Mouse (Mus musculus) testis, adult 2 months (tissue): Measurements from ENCODE around the gene Siae. TPM values are rescaled to one million over a fixed set of nuclear protein-coding genes. Genes with fewer than 3 reads are reported as not detected.

Experiments
- H3K27ac ChIP-seq: fragments of 200-500 bp; 2 replicates; pipeline ENCODE4 v1.5.1; 2012; ENCODE audit warnings: low read depth, low read length; ENCODE audit not compliant: control insufficient read depth, insufficient read depth
- H3K27me3 ChIP-seq: fragments of 200-500 bp; 2 replicates; pipeline ENCODE4 v1.6.1; 2012; ENCODE audit warnings: mild to moderate bottlenecking, low read length, moderate library complexity; ENCODE audit not compliant: control insufficient read depth, insufficient read depth
- H3K36me3 ChIP-seq: fragments of 200-500 bp; 2 replicates; pipeline ENCODE4 v1.6.1; 2012; ENCODE audit warnings: mild to moderate bottlenecking, low read length; ENCODE audit not compliant: control insufficient read depth, insufficient read depth
- H3K4me1 ChIP-seq: fragments of 200-500 bp; 2 replicates; pipeline ENCODE4 v1.6.1; 2012; ENCODE audit warnings: low read length; ENCODE audit not compliant: control insufficient read depth, insufficient read depth
- H3K4me3 ChIP-seq: fragments of 200-500 bp; 2 replicates; pipeline ENCODE4 v1.5.1; 2012; ENCODE audit warnings: low read depth, mild to moderate bottlenecking, low read length, moderate library complexity, mixed read lengths; ENCODE audit not compliant: control insufficient read depth
- CTCF ChIP-seq: fragments of 200-500 bp; IDR thresholded peaks from 2 replicates; pipeline ENCODE4 v1.5.1; 2012; ENCODE audit warnings: low read depth, mild to moderate bottlenecking, inconsistent platforms, low read length, moderate library complexity; ENCODE audit not compliant: control insufficient read depth, insufficient read depth, insufficient replicate concordance
- POLR2A ChIP-seq: fragments of 200-500 bp; IDR thresholded peaks from 2 replicates; pipeline ENCODE4 v1.6.1; 2012; ENCODE audit warnings: low read depth, mild to moderate bottlenecking, inconsistent platforms, low read length, moderate library complexity; ENCODE audit not compliant: control insufficient read depth
- polyA plus RNA-seq: library from polyadenylated mRNA; depleted of rRNA; stranded (reverse); fragments of >200 nt; gene quantifications from 2 replicates; pipeline ENCODE4 v1.2.3, GENCODE M21; 2012

The Siae gene
- polyA plus RNA-seq, 1 experiment, result 11.9 TPM

GRCm38 (mm10) chr9:37583594-37583993 lies 28.1 kb downstream of the Siae start:
- TF ChIP-seq CTCF (no peak), POLR2A (no peak)
- H3K4me3 ChIP-seq, result no peak overlapping the region
- H3K36me3 ChIP-seq, result no peaks in the 10 kb centered on the region
- H3K27me3 ChIP-seq, result no peaks in the 10 kb centered on the region
- no peak overlapping the region for H3K27ac ChIP-seq
- H3K4me1 ChIP-seq, result no peaks in the 10 kb centered on the region

GRCm38 (mm10) chr9:37586718-37587117 lies 31.2 kb downstream of the Siae start:
- H3K27ac ChIP-seq, result no peak overlapping the region
- H3K4me3 ChIP-seq, result peak overlapping the region; percentile 17; the same call in 1 of the 2 replicates
- no peaks in the 10 kb centered on the region for H3K4me1 ChIP-seq
- no peaks in the 10 kb centered on the region for H3K27me3 ChIP-seq
- TF ChIP-seq CTCF (no peak), POLR2A (no peak)
- no peaks in the 10 kb centered on the region for H3K36me3 ChIP-seq

GRCm38 (mm10) chr9:37590381-37590780 lies 34.9 kb downstream of the Siae start:
- no peak for TF ChIP-seq POLR2A
- TF ChIP-seq CTCF, result no peak
- no peaks in the 10 kb centered on the region for H3K4me1 ChIP-seq
- H3K27me3 ChIP-seq, result no peaks in the 10 kb centered on the region
- no peak overlapping the region for H3K4me3 ChIP-seq
- H3K36me3 ChIP-seq, result no peaks in the 10 kb centered on the region
- H3K27ac ChIP-seq, result no peak overlapping the region

- no peak overlapping the region for H3K4me3 ChIP-seq
- TF ChIP-seq POLR2A (no peak), CTCF (no peak)
- no peaks in the 10 kb centered on the region for H3K27me3 ChIP-seq
- no peak overlapping the region for H3K27ac ChIP-seq
- no peaks in the 10 kb centered on the region for H3K36me3 ChIP-seq
- no peaks in the 10 kb centered on the region for H3K4me1 ChIP-seq
Measured at GRCm38 (mm10) chr9:37592025-37592424, 36.5 kb downstream of the Siae start.

GRCm38 (mm10) chr9:37592633-37593032 lies 37.1 kb downstream of the Siae start:
- Histone ChIP-seq H3K27ac (no peak overlapping the region), H3K27me3 (no peaks in the 10 kb centered on the region), H3K4me1 (no peaks in the 10 kb centered on the region), H3K4me3 (no peak overlapping the region), H3K36me3 (no peaks in the 10 kb centered on the region)
- TF ChIP-seq CTCF, result no peak
- no peak for TF ChIP-seq POLR2A

- no peak overlapping the region for H3K27ac ChIP-seq
Measured at GRCm38 (mm10) chr9:37593690-37594089, 38.2 kb downstream of the Siae start.

GRCm38 (mm10) chr9:37595570-37595969 lies 40.1 kb downstream of the Siae start:
- H3K4me3 ChIP-seq, result no peak overlapping the region
- TF ChIP-seq POLR2A (no peak), CTCF (no peak)
- no peak overlapping the region for H3K27ac ChIP-seq
- H3K27me3 ChIP-seq, result no peaks in the 10 kb centered on the region
- no peaks in the 10 kb centered on the region for H3K4me1 ChIP-seq
- H3K36me3 ChIP-seq, result no peaks in the 10 kb centered on the region

More at GRCm38 (mm10) chr9:37593690-37594089, 38.2 kb downstream of the Siae start:
- H3K4me3 ChIP-seq, result no peak overlapping the region
- H3K27me3 ChIP-seq, result no peaks in the 10 kb centered on the region
- TF ChIP-seq CTCF (no peak), POLR2A (no peak)
- H3K4me1 ChIP-seq, result no peaks in the 10 kb centered on the region
- no peaks in the 10 kb centered on the region for H3K36me3 ChIP-seq

GRCm38 (mm10) chr9:37598637-37599036 lies 43.1 kb downstream of the Siae start:
- TF ChIP-seq CTCF (no peak), POLR2A (no peak)
- Histone ChIP-seq H3K4me1 (no peaks in the 10 kb centered on the region), H3K4me3 (no peak overlapping the region), H3K36me3 (no peaks in the 10 kb centered on the region), H3K27ac (no peak overlapping the region), H3K27me3 (no peaks in the 10 kb centered on the region)

- Histone ChIP-seq H3K4me1 (no peaks in the 10 kb centered on the region), H3K36me3 (no peaks in the 10 kb centered on the region), H3K27ac (no peak overlapping the region), H3K27me3 (no peaks in the 10 kb centered on the region), H3K4me3 (no peak overlapping the region)
- TF ChIP-seq CTCF, result no peak
- no peak for TF ChIP-seq POLR2A
Measured at GRCm38 (mm10) chr9:37600538-37601205, 45.2 kb downstream of the Siae start.
